Mouse (Mus musculus) hindlimb bud, embryonic 11.5 days (tissue): ENCODE results near the gene Vmn2r10.
"Not testable (repeated sequence)": the region's sequence is repeated elsewhere in the genome, so short reads cannot be mapped to it uniquely, and the experiment has no call there.

Experiments
- DNase-seq: peaks from one replicate; pipeline ENCODE4 v3.0.0-alpha.2; 2012; ENCODE audit warnings: low read depth, low spot score; ENCODE audit errors: extremely low spot score

Gene Vmn2r10

DNA sequence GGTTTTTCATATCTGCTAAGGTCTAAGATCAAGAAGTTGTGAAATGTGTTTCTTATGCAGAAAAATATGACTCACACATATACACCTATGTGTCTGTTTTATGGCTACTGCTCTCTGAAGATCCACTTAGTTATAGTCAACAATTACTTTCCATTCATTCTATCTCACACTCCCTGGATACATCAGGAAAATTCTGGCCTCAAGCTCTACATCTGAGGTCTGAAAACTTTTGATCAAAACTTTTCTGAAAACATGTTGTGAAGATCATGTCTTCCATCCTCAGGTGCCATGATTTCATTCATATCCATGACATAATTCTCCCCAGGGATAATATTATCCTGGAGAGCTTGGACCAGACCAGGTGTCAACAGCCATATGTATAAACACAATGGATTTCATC is at the start of gene Vmn2r10:
TSS of gene Vmn2r10 (minus strand) at position 101 of the 400 bp plus-strand sequence.
- not testable (repeated sequence) for DNase-seq

DNA sequence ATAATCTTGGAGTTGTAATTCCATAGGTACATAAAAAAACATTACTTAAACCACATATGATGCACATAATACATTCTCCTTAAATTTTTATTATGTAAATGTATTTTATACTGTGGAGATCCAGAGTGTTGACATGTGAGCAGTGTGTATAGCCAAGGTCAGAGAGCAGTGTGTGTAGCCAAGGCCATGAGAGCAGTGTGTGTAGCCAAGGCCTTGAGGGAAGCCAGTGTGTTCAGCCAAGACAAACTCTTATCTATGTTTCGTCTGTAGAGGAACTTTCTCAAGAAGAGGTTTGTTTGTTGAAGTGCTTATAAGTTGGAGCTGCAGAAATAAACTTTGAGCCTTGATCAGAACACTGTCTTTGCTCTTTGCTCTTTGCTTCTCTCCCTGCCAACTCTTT is 49.0 kb upstream of the Vmn2r10 start:
- DNase-seq = no peak

DNA sequence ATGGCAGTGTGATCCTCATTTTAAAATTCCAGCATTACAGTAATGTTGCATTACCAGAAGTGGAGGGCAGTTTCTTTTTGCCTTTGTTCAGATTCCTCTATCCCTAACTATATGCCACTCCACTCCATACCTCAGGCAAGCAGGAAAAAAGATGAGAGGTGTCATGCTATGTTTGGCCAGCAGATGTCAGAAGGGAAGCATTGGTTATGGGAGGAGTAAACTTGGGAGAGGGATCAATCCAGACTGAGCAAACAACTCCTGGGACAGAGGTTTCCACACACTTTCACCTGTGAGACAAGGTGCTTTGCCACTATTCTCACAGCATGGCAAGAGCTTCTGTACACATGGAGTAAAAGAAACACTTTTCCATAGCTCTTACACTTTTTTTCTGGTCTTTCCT is 26.3 kb upstream of the Vmn2r10 start:
- no peak for DNase-seq

DNA sequence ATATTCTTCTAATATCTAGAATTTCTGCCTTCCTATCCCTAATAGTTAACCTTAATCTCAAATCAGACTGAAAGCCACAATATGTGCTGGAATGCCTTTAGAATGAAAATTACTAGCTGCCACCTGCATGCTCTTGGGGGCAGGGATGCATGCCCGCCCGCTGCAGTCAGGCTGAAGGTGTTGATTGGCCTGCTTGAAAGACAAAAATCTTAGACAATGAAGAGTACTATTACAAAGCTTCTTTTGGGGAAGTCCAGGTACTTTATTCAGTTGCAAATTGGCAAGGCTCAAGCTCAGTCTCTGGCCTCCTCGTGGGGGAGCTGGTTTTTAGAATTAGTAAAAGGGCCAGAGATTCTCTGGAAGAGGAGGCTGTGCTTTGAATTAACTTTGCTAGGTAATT is 17.4 kb downstream of the Vmn2r10 start:
- no peak for DNase-seq
